Mouse (Mus musculus) stomach, postnatal 0 days (tissue): ENCODE measurements at regions not wholly inside any gene's neighbourhood (a gene's known extent, or its start where the extent isn't known, plus 50 kb on each side); places are given as distances from the start of the nearest gene placed in this dataset.

Source experiments
- CTCF ChIP-seq: IDR thresholded peaks from 2 replicates; pipeline ENCODE4 v1.5.1; 2016; ENCODE audit warnings: antibody characterized with exemption, low read depth, mild to moderate bottlenecking, moderate library complexity
- EP300 ChIP-seq: optimal IDR thresholded peaks from 2 replicates; pipeline ENCODE3; 2016; ENCODE audit warnings: antibody characterized with exemption

DNA sequence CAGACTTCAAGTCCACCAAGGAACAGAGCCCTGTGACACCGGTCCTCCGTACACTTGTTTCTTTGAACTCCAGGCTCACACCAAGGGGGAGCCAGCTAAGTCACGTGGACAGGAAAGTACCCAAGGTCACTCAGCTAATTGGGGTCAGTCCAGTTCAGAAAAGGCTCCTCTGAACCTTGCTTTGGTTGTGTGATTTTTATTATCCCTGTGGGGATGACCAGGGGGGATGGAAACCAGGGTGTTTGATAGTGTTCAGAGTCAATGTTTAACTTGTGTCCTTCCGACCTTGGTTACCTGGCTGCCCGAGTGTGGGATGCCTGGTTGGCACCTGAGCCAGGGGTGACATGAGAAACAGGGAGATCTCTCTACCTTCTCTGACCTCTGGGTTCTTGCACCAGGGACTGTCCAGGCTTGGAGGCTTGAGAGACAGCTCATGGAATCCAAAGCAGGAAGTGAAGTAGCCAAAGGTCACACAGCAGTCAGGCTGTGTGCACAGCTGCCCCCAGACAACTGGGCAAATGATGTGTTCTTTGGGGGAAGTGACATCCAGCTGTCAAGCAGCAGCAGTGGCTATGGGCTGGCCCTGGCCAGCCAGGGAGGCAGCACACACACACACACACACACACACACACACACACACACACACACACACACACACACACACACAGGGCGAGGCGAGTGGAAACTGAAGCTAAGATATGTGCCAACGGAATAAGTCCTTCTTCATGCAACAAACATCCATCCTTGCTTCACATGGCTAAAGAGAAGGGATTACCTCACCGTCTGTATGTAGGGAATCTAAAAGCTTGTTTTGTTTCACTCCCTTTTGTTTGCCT is 250.5 kb upstream of the Zmiz1 start:
- TF ChIP-seq CTCF (no peak), EP300 (no peak)
